Mouse (Mus musculus) lung, adult 2 months (tissue): ENCODE measurements around the gene Smad6.

Experiments used
- CTCF ChIP-seq: fragments of 200-500 bp; IDR thresholded peaks from 2 replicates; pipeline ENCODE4 v1.5.1; 2011; ENCODE audit warnings: mild to moderate bottlenecking, low read length, control low read depth; ENCODE audit not compliant: insufficient read depth
- POLR2A ChIP-seq: fragments of 200-500 bp; IDR thresholded peaks from 2 replicates; pipeline ENCODE4 v1.6.1; 2011; ENCODE audit warnings: low read depth, mild to moderate bottlenecking, control low read depth, low read length, borderline replicate concordance; ENCODE audit errors: extremely low read depth

- TF ChIP-seq CTCF: no peak
- no peak for TF ChIP-seq POLR2A
These were observed 52.4 kb downstream of the Smad6 start for GRCm38 (mm10) chr9:63969467-63969866.
